Mouse (Mus musculus) gastrocnemius, postnatal 10 days (tissue): ENCODE data around the gene Podnl1. TPM values are rescaled to one million over a fixed set of nuclear protein-coding genes. Genes with fewer than 3 reads are reported as not detected.

ENCODE experiments used
- DNase-seq: peaks from one replicate; pipeline ENCODE4 v3.0.0; 2021; ENCODE audit warnings: mixed read lengths
- total RNA-seq, 2 experiments: library from RNA; stranded (reverse); gene quantifications; 2 replicates each; pipeline ENCODE4 v1.2.3; 2021

Podnl1 gene
- total RNA-seq, 2 experiments from 2014 or later = 0.14 to 2.4 TPM

DNA sequence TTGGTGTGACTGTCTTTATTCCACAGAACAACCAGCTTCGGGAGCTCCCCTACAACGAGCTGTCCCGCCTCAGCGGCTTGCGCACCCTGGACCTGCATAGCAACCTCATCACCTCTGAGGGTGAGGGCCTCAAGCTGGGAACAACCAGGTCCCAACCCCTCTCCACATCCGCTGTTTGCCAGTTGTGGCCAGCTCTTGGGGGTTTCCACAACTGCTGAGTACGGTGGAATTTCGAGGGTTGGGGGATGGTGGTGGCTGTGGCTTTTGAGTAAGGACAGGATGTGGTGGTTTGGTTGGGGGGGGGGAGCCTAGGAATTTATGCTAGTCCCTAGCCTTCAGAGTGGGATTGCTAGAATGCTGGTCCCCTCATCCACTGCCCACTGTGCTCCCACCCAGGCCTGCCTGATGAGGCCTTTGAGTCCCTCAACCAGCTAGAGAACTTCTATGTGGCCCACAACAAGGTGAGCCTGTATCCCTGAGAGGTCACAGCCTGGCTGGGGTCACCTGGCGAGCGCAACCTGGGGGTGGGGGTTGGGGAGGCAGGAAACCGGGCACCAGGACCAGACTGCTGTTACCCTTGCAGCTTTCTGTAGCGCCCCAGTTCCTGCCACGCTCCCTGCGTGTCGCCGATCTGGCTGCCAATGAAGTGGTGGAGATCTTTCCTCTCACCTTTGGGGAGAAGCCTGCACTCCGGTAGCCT, 1.6 kb downstream of the Podnl1 start:
- DNase-seq = no peak

DNA sequence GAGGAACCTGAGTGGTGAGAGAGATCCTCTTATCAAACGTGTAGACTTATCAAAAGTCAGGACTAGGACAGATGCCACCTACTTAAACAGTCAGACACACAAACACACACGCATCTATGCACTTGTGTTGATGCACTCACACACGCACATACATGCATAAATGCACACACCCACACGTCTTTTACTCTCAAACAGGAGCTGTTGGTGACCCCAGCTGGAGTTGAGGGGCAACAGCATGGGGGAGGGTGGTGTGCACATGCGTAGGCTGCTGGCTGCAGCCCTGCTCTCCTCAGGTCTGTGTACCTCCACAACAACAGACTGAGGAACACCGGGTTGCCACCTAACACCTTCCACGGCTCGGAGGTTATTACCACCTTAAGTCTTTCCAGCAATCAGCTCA, 2.5 kb downstream of the Podnl1 start:
- no peak for DNase-seq

DNA sequence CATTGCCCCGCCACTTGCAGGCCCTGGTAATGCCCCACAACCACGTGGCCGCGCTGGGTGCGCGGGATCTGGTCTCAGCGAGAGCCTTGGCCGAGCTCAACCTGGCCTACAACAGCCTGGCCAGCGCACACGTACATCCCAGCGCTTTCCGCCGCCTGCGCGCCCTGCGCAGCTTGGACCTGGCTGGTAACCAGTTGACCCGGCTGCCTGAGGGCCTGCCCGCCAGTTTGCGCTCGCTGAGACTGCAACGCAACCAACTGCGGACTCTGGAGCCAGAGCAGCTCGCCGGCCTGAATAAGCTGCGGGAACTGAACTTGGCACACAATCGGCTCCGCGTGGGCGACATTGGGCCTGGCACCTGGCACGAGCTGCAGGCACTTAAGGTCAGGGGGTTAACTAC, 5.0 kb downstream of the Podnl1 start:
- no peak for DNase-seq

DNA sequence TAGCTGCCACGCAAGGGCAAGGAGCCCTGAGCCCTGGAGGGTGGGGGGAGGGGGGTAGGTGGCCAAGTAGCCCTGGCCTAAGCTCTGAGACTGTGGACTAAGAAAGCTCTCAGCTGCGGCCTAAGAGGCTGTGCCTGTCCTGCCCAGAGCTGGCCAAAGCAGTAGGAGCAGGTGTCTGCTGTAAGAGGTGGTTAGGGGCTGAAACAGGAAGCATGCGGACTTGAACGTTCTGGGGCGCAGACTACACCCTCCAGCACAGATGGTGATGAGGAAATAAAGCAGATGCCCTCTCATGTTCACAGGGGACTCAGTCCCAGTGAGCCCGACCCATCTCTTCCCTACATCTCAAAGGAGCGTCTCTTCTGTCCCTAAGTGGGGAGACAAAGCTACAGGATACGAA, 6.4 kb downstream of the Podnl1 start:
- DNase-seq = no peak

DNA sequence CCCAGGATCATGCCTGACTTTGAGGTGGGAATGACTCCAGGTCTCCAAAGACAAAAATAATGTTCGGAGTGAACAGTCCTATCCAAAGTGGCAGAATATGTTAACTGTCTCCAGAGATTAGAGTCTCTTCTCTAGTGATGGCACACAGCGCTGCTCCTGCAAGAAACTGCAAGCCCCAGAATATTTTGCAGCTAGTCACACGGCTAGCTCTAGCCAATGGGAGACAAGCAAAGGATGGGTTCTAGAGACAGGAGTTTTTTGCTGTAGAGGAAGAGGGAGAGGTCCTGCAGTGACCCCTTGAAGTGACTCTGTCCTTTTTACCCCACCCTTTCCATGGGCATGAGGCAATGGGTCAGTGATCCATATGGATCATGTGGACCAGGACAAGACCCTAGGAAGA, 12.1 kb downstream of the Podnl1 start:
- DNase-seq = no peak

DNA sequence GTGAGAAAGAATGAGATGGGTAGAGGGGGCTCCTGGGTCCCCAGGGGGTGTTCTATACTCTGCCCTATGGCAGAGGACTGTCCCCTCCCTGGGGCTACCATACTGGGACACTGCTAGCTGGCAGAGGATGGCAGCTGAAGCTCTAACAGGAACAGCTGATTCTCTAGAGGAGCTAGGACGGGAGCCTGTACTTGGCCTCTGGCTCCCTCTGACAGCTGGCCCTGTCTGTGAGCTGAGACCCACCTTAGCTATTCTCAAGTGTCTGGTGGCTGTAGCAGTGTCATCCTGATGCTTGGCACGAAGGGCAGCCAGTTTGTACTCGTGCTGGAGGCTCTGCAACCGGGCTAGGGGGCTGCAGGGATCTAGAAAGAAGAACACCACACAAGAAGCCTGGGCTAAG, 15.0 kb downstream of the Podnl1 start:
- no peak for DNase-seq

DNA sequence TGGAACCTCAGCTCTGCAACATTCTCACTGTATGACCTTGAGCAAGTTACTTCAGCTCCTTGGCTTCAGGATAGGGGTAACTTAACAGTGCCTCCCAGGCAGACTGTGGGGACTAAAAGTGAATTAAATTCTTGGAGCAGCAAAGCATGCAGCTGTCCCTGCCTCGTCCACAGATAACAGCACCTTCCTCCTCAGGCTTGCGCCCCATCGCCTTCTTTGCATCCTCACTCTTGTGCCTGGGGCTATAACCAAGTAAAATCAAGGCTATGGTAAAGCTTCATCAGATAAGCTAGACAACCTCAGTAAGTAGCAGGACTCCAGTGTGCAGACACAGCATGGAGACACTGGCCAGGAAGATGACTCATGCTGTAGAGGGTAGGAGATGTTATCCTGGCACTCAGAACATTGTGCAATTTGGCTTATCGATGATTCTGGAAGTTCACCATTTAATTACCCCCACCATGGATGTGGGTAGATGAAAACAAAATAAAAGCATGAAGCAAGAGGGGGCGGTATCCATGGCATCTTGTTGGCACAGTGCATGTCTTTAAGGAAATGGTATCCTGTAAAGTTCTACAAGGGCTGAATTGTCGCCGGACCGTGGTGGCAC, 19.0 kb downstream of the Podnl1 start:
- no peak for DNase-seq

DNA sequence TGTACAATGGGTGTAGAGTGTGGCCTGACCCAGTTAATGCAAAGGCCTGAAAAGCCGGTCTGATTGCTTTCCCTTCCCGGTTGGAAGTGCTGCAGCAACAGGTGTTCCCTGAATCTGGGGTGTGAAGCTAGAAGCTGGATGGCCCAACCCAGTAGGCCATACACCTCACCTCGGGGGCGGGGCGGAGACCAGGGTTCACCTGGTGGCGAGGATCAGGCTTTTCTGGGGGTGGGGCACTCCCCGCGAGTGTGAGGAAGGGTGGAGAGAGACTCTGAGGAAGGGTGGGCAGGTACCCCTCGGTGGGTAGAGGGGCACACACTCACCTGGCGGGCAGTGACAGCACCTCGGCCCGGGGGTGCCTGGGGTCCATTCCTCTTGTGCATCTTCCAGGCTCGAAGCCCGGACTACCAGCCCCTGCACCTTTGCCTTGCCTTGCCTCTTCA, 21.6 kb downstream of the Podnl1 start:
- DNase-seq = no peak

DNA sequence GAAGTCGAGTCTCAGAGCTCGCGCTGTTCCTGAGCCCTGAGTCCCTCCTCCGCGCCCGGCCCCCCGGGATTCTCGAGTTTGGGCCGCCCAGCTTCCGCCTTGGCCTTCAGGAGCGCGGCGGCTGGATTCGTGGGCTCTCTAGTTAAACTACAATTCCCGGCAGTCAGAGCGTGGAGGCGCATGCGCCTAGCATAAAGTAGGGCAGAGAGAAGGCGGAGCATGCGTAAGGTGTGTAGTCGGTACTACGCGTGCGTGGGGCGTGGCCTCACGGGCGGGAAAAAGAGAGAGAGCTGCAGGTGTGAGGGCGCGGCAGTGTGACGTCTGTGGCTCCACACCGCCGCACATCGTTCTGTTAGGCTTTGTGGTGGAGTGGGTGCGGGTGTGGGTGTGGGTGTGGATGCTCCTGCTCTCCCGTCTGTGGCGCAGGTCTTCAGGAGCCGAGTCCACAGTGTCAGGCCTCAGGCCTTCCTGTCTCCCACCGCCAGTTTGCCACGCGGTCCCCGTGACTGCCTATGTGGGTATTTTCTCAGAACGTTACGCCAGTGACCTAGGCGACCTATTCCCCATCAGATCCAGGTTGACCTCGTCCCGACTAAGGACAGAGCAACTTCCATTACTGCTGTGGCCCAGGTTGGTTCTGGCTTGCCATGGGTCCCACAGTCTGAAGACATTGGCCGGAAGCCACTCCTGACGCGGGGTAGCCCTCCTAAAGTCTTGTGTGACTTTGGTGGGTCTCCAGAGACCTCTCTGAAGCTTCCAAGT, 22.2 kb downstream of the Podnl1 start, which contains the start of the genes Cc2d1a and 4930432K21Rik:
Cc2d1a (minus strand) TSS at position 168 of the 762 bp plus-strand sequence.
4930432K21Rik (plus strand) TSS at position 257 of the 762 bp plus-strand sequence.
- DNase-seq = peak; percentile 85

DNA sequence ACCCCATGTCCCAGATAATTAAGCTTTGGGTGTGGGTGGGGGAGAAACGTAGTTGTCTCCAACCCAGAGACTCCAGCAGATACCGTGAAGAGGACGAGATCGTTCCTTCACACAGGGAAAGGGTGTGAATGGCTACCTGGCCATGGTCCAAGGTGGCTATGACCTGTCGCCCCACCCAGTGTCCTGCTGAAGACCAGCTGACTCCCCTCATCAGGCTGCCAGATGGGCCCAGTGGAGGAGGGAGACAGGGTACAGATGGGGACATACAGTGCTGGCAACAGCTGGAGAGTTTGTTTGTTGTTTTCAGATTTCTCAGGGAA, 22.7 kb downstream of the Podnl1 start:
- no peak for DNase-seq

DNA sequence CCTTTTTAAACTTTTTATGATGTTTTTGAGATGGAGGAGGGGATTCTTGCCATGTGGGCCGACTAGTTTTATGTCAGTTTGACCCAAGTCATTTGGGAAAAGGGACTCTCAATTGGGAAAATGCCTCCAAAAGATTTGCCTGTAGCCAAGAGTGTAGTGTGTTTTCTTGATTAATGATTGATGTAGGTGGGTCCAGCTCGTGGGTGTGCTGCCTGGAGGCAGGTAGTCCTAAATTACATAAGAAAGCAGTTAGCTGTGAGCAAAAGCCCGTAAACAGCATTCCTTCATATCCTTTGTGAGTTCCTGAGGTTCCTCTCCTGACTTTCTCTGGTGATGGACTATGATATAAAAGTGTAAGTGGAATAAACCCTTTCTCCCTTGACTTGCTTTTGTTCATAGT, 23.4 kb downstream of the Podnl1 start:
- no peak for DNase-seq

DNA sequence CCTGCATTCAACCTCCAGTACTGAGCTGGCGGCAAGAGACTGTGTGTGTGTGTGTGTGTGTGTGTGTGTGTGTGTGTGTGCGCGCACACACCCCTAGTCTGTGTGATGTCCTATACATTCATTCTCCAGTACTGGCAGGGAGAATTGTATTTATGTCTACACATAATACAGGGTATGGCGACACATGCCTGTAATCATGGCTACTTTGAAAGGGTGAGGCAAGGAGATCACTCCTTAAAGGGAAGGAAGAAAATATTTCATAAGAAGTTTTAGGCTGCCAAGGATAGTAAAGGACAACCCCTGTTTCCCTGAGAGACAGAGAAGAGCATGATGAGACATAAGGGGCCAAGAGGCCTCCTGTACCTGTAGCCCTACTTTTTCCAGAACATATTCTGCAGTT, 31.8 kb downstream of the Podnl1 start:
- no peak for DNase-seq

DNA sequence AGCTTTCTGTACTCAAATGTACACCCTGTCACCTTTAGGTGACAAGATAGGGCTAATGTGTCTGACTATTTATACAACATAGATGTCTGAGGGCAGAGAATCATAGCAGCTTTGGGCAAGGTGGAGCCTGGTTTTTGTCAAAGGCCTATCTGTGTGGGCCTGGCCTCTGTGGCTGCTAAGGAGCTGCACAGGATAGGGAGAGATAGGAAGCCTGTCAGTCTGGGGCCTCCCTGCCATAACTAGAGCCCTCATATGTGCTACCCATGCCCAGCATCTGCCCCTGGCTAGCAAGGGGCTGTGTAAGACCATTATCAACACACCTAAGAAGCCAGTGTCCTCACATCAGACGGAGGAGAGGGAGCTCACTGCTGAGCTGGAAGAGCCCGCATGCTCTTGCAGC, 41.9 kb downstream of the Podnl1 start:
- DNase-seq = no peak

DNA sequence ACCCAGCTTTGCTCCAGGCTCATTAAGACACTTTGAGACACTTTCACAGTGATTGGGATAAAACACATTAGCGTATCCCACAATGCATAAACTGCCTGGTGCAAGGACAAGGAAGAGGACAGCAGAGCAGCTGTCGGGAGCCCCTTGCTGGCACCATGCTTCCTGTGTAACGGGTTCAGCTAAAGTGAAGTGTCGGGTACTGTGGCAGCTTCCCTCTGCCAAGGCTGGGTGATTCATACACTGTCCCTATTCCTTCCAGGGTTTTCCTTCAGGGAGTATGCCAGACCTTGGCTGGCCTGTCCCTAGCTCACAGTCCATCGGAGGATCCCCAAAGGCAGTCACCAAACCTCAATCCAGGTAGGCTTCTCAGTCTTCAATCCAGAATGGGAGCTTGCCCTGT, 44.3 kb downstream of the Podnl1 start:
- DNase-seq = no peak

DNA sequence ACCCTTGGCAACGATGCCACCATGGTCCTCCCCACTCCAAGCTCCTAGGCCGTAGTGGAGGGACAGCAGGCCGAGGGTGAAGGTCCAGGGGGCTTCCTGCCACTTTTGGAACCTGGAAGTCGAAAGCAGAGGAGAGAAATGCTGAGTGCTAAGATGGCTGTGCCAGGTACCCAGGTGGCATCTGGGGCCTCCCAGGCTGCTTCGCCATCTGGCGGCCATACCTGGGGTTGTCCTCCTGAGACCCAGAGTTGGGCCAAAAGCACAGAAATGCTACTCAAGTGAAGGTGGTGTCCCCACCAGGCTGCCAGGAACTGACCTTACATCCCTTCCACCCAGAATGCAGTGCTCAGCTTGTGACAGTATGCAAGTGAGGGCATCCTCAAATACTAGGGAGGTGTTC, 48.1 kb downstream of the Podnl1 start:
- DNase-seq = no peak

DNA sequence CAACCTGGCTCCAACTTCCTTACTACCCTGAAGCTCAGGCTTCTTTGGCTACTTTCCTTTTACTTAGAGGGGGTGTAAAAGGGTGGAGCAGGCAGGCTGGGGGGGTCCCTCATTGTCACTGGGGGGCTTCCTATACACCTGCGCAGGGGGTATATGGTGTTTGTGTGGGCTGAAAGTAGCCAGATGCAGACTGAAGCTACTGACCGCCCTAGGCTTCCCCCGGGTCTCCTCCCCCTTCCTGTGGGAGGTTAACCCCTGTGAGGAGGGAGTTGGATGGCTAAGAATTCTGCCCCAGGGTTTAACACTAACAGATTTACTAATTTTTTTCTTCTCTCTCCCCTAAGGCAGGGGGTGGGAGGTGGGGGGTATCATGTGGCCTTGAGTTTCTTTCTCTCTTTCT, 50.8 kb downstream of the Podnl1 start:
- no peak for DNase-seq

DNA sequence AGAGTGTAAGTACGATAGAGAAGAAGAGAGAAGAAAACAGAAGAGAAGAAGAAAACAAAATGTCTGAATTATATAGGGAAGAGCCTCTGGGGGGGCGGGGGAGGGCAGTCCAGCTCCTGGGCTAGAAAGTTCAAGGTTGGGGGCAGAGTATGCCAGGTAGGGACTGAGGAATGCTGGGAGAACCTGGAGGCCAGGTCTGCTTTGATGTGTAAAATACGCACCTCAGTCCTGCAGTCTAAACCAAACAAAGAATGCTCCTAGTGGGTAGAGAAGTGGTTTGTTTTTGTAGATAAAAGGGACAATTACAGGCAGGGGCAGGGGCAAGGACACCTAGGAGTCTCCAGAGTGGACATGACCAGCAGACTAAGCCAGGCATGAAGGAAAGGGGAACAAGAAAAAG, 51.6 kb downstream of the Podnl1 start:
- DNase-seq = no peak

DNA sequence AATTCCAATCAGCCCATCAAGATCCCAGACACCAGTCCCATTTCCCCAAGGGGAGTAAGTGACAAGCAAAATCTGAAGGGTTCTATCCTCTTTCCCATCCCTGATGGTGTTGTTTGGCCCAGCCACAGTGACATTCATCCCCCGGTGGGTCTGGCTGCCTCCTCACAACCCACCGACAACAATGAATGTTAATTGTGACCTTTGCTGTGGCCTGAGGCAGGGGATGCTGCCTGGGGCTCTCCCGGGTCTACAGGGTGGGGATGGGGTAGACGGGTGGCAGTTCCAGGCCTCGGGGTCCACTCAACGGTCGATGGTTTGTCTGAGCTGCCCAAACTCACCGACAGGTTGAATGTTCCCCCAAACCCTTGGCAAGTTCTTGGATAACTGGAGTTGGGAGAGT, 52.8 kb downstream of the Podnl1 start:
- no peak for DNase-seq

DNA sequence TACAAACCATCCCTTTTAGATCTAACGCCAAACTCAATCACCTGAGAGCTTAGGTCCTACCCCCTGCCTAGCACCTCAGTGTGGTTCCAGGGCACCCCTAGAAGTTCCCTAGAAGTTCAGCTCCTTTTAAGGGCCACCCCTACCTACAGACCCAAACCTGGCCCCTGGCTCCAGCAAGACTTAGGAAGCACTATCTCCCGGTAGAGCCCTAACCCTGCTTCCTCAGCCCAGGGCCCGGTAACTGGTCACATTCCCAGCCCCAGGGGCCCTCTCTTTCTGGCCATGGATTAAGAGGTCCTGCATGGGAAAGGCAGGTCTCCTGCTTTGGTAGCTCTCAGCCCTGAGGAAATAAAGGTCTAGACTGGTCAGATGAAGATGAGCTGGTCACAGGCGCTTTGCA, 54.2 kb downstream of the Podnl1 start:
- DNase-seq = no peak

DNA sequence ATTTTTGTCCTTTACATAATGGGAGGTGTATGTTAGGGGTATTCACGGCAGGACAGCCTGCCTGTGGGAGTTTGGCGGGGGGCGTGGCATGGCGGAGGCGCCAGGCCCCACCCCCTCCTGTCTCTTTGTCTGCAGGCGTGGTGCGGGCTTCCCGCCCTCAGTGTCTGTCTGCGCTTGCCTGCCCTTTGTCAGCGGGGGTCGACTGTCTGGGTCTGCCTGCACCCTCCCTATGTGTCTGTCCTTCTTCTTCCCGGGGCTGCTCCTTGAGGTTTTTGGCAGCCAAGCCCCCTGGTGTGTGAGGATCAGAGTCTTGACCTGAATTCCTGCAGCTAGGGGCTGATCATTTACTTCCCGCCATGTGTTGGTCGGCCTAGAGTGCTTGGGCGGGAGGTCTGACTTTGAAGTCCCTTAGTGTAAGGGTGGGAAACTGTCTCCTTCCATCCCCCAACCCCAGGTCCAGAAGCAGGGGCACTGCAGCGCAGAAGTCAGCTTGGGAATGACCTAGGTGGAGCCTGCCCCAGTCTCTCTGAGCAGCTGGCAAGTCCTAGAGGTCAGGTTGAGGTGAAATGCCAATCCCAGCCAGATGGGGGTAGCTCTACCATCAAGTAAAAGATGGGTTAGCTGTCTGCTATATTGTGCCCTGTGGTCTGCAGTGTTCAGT, 54.9 kb downstream of the Podnl1 start:
- peak; percentile 45 for DNase-seq
